Mouse (Mus musculus) forebrain, embryonic 14.5 days (tissue): ENCODE results near the gene Utrn. TPM values are rescaled to one million over a fixed set of nuclear protein-coding genes. Genes with fewer than 3 reads are reported as not detected.

Experiments used
- ATAC-seq: fragments of 200-750 bp; cut with Nextera tagmentation; 2 replicates; pipeline ENCODE4 v1.8.0; 2017; ENCODE audit warnings: mild to moderate bottlenecking, moderate library complexity
- DNase-seq: peaks from one replicate; pipeline ENCODE4 v3.0.0-alpha.2; 2015; ENCODE audit warnings: low spot score
- H3K27ac ChIP-seq: fragments of 300-500 bp; sonication (generic); 2 replicates; pipeline ENCODE4 v1.5.1; 2014; ENCODE audit warnings: low read depth, mild to moderate bottlenecking, control low read depth, low read length, moderate library complexity
- H3K27me3 ChIP-seq: fragments of 300-500 bp; sonication (generic); replicated peaks from 2 replicates; pipeline ENCODE4 v1.6.1; 2014; ENCODE audit warnings: low read length, control low read depth, mixed read lengths; ENCODE audit not compliant: control insufficient read depth, insufficient read depth
- H3K36me3 ChIP-seq: fragments of 300-500 bp; sonication (generic); 2 replicates; pipeline ENCODE4 v1.6.1; 2014; ENCODE audit warnings: low read length, control low read depth; ENCODE audit not compliant: control insufficient read depth, insufficient read depth
- H3K4me1 ChIP-seq: fragments of 300-500 bp; sonication (generic); 2 replicates; pipeline ENCODE4 v1.6.1; 2014; ENCODE audit warnings: antibody characterized with exemption, low read length, control low read depth; ENCODE audit not compliant: control insufficient read depth, insufficient read depth
- H3K4me2 ChIP-seq: fragments of 300-500 bp; sonication (generic); 2 replicates; pipeline ENCODE4 v1.6.1; 2014; ENCODE audit warnings: mild to moderate bottlenecking, control low read depth, low read length
- H3K4me3 ChIP-seq: fragments of 300-500 bp; sonication (generic); 2 replicates; pipeline ENCODE4 v1.5.1; 2014; ENCODE audit warnings: low read depth, low read length, control low read depth
- H3K9ac ChIP-seq: fragments of 300-500 bp; sonication (generic); 2 replicates; pipeline ENCODE4 v1.6.1; 2014; ENCODE audit warnings: mild to moderate bottlenecking, low read length, control low read depth, moderate library complexity
- H3K9me3 ChIP-seq: fragments of 300-500 bp; sonication (generic); replicated peaks from 2 replicates; pipeline ENCODE4 v1.6.1; 2016; ENCODE audit warnings: low read length, control low read depth, mixed read lengths; ENCODE audit not compliant: control insufficient read depth
- WGBS: fragments of 180-500 bp; shearing (Covaris S2); extraction: QIAGEN DNeasy Blood & Tissue Kit; methylation state at CpG from one replicate; pipeline ENCODE4 v1.1.7; 2014; 5-methylcytosine and 5-hydroxymethylcytosine counted together
- polyA plus RNA-seq: library from polyadenylated mRNA; unstranded; fragments of >200 nt; fragmentation: Nextera tagmentation; extraction: Ambion mirVana; gene quantifications from 2 replicates; pipeline ENCODE4 v1.2.1, GENCODE M21; 2014

The Utrn gene
- polyA plus RNA-seq, 1 experiment from 2014 or later, result 7.2 TPM

GRCm38 (mm10) chr10:12426866-12427265, 442.3 kb downstream of the Utrn start:
- peak; percentile 26; the same call in 1 of the 2 replicates for ATAC-seq
- H3K9me3 ChIP-seq, result no peaks in the 10 kb centered on the region
- no peak overlapping the region for H3K4me2 ChIP-seq
- no peaks in the 10 kb centered on the region for H3K27me3 ChIP-seq
- WGBS, result 72% methylated on average over 8 of the region's 8 CpGs
- no peak overlapping the region for H3K4me3 ChIP-seq
- H3K4me1 ChIP-seq, result no peaks in the 10 kb centered on the region
- no peaks in the 10 kb centered on the region for H3K36me3 ChIP-seq
- peak; percentile 38 for DNase-seq
- H3K9ac ChIP-seq, result no peak overlapping the region
- no peak overlapping the region for H3K27ac ChIP-seq

- DNase-seq (no peak), ATAC-seq (no peak)
- Histone ChIP-seq H3K27ac (no peak overlapping the region), H3K9me3 (no peaks in the 10 kb centered on the region), H3K9ac (no peak overlapping the region), H3K27me3 (no peaks in the 10 kb centered on the region), H3K36me3 (no peaks in the 10 kb centered on the region), H3K4me3 (no peak overlapping the region), H3K4me1 (no peaks in the 10 kb centered on the region), H3K4me2 (no peak overlapping the region)
- whole genome bisulfite sequencing, result 39% methylated on average over 2 of the region's 2 CpGs
Observed at GRCm38 (mm10) chr10:12424944-12425343, 444.2 kb downstream of the Utrn start.

GRCm38 (mm10) chr10:12423994-12424725, 445.0 kb downstream of the Utrn start:
- DNase-seq (no peak), ATAC-seq (no peak)
- Histone ChIP-seq H3K4me3 (no peak overlapping the region), H3K27ac (no peak overlapping the region), H3K27me3 (no peaks in the 10 kb centered on the region), H3K4me1 (no peaks in the 10 kb centered on the region), H3K4me2 (no peak overlapping the region), H3K9ac (no peak overlapping the region), H3K9me3 (no peaks in the 10 kb centered on the region), H3K36me3 (no peaks in the 10 kb centered on the region)
- WGBS, result 74% methylated on average over 7 of the region's 7 CpGs

- Histone ChIP-seq H3K4me1 (no peaks in the 10 kb centered on the region), H3K27me3 (no peaks in the 10 kb centered on the region), H3K36me3 (no peaks in the 10 kb centered on the region), H3K9ac (no peak overlapping the region), H3K4me2 (no peak overlapping the region), H3K9me3 (no peaks in the 10 kb centered on the region), H3K27ac (no peak overlapping the region), H3K4me3 (no peak overlapping the region)
- WGBS, result 86% methylated on average over 3 of the region's 3 CpGs
- DNase-seq (no peak), ATAC-seq (no peak)
Observed at GRCm38 (mm10) chr10:12414967-12415366, 454.2 kb downstream of the Utrn start.

- Histone ChIP-seq H3K4me2 (no peak overlapping the region), H3K27me3 (no peaks in the 10 kb centered on the region), H3K4me1 (no peaks in the 10 kb centered on the region), H3K4me3 (no peak overlapping the region), H3K36me3 (no peaks in the 10 kb centered on the region), H3K27ac (no peak overlapping the region), H3K9me3 (no peaks in the 10 kb centered on the region), H3K9ac (no peak overlapping the region)
- DNase-seq, result no peak
- no peak for ATAC-seq
- 90% methylated on average over 12 of the region's 12 CpGs for WGBS
Observed at GRCm38 (mm10) chr10:12406338-12407110, 462.6 kb downstream of the Utrn start.

GRCm38 (mm10) chr10:12399450-12399849, 469.7 kb downstream of the Utrn start:
- ATAC-seq, result peak; percentile 85
- Histone ChIP-seq H3K9me3 (no peaks in the 10 kb centered on the region), H3K4me3 (no peak overlapping the region), H3K36me3 (no peaks in the 10 kb centered on the region), H3K9ac (no peak overlapping the region), H3K27me3 (no peaks in the 10 kb centered on the region), H3K4me1 (peaks cover 3% of the 10 kb centered on the region; the same call in 1 of the 2 replicates), H3K27ac (no peak overlapping the region), H3K4me2 (no peak overlapping the region)
- peak; percentile 68 for DNase-seq
- WGBS, result 11% methylated on average over 2 of the region's 2 CpGs

- DNase-seq, result no peak
- H3K36me3 ChIP-seq, result no peaks in the 10 kb centered on the region
Observed at GRCm38 (mm10) chr10:12380139-12380538, 489.0 kb downstream of the Utrn start.

GRCm38 (mm10) chr10:12379123-12379522, 490.0 kb downstream of the Utrn start:
- Histone ChIP-seq H3K4me3 (no peak overlapping the region), H3K9me3 (no peaks in the 10 kb centered on the region), H3K36me3 (no peaks in the 10 kb centered on the region), H3K27me3 (no peaks in the 10 kb centered on the region), H3K9ac (no peak overlapping the region), H3K4me1 (no peaks in the 10 kb centered on the region), H3K27ac (no peak overlapping the region), H3K4me2 (no peak overlapping the region)
- no peak for DNase-seq
- WGBS, result 100% methylated on average over 1 of the region's 1 CpGs
- no peak for ATAC-seq

More at GRCm38 (mm10) chr10:12380139-12380538, 489.0 kb downstream of the Utrn start:
- no peak for ATAC-seq
- H3K27ac ChIP-seq, result no peak overlapping the region
- 100% methylated on average over 1 of the region's 1 CpGs for WGBS
- H3K9ac ChIP-seq, result no peak overlapping the region
- no peaks in the 10 kb centered on the region for H3K27me3 ChIP-seq
- no peak overlapping the region for H3K4me2 ChIP-seq
- no peak overlapping the region for H3K4me3 ChIP-seq
- no peaks in the 10 kb centered on the region for H3K9me3 ChIP-seq
- H3K4me1 ChIP-seq, result no peaks in the 10 kb centered on the region

GRCm38 (mm10) chr10:12377727-12378126, 491.4 kb downstream of the Utrn start:
- H3K4me3 ChIP-seq, result no peak overlapping the region
- H3K27me3 ChIP-seq, result no peaks in the 10 kb centered on the region
- no peaks in the 10 kb centered on the region for H3K4me1 ChIP-seq
- no peaks in the 10 kb centered on the region for H3K9me3 ChIP-seq
- no peak overlapping the region for H3K9ac ChIP-seq
- DNase-seq, result no peak
- WGBS, result 59% methylated on average over 3 of the region's 3 CpGs
- no peak for ATAC-seq
- no peaks in the 10 kb centered on the region for H3K36me3 ChIP-seq
- H3K27ac ChIP-seq, result no peak overlapping the region
- no peak overlapping the region for H3K4me2 ChIP-seq
